ENCODE assay signal across 8 mouse cellular contexts in genomic region chr10:115385018-115386002, GRCm38 (mm10). TPM values are rescaled to one million over a fixed set of nuclear protein-coding genes. Genes with fewer than 3 reads are reported as not detected.
ATAC-seq and TF ChIP-seq lines count a peak whose summit lies in the region.

No protein-coding gene starts in this region.

- H3K36me3 ChIP-seq in C2C12 (ENCODE audit: control insufficient read depth, insufficient read depth), result peaks cover 32% of the 10 kb centered on the region
- H3K36me3 ChIP-seq in heart, embryonic 12.5 days, result peaks cover 14% of the 10 kb centered on the region
- 0 out of 2 replicates have a peak, but pooled peaks cover 2% of the 10 kb centered on the region for H3K36me3 ChIP-seq in kidney, embryonic 16.5 days (ENCODE audit: insufficient read depth, low read length)
- peaks cover 30% of the 10 kb centered on the region for H3K36me3 ChIP-seq in liver, embryonic 12.5 days
- peaks cover 28% of the 10 kb centered on the region for H3K36me3 ChIP-seq in myocyte (ENCODE audit: control insufficient read depth, insufficient read depth)
- peaks cover 11% of the 10 kb centered on the region for H3K36me3 ChIP-seq in stomach, embryonic 14.5 days (ENCODE audit: control insufficient read depth, insufficient read depth, low read length)

- no peaks in the 10 kb centered on the region for H3K27me3 ChIP-seq in C2C12 (ENCODE audit: control insufficient read depth, insufficient read depth, insufficient read length)
- H3K27me3 ChIP-seq in heart, embryonic 12.5 days (replicated peaks), result no peaks in the 10 kb centered on the region
- H3K27me3 ChIP-seq in kidney, embryonic 16.5 days (ENCODE audit: insufficient read depth, low read length), result no peaks in the 10 kb centered on the region
- H3K27me3 ChIP-seq in liver, embryonic 12.5 days (replicated peaks), result no peaks in the 10 kb centered on the region
- H3K27me3 ChIP-seq in myocyte (ENCODE audit: control insufficient read depth, insufficient read depth, insufficient read length), result no peaks in the 10 kb centered on the region
- no peaks in the 10 kb centered on the region for H3K27me3 ChIP-seq in stomach, embryonic 14.5 days (ENCODE audit: control insufficient read depth, insufficient read depth, low read length)

- H3K4me3 ChIP-seq in C2C12 (ENCODE audit: insufficient read depth, poor library complexity, severe bottlenecking), result peak overlapping the region; percentile 83
- H3K4me3 ChIP-seq in bone marrow macrophage, adult 2 months (ENCODE audit: insufficient read depth, low read length), result peak overlapping the region; percentile 88
- H3K4me3 ChIP-seq in heart, embryonic 12.5 days, result peak overlapping the region; percentile 95
- peak overlapping the region; percentile 96 for H3K4me3 ChIP-seq in kidney, embryonic 16.5 days (ENCODE audit: low read length)
- peak overlapping the region; percentile 99 for H3K4me3 ChIP-seq in liver, embryonic 12.5 days
- peak overlapping the region; percentile 95 for H3K4me3 ChIP-seq in myocyte
- H3K4me3 ChIP-seq in stomach, embryonic 14.5 days (ENCODE audit: low read depth, low read length), result peak overlapping the region; percentile 96

- under 1% methylated on average over 94 of the region's 101 CpGs for WGBS in heart, embryonic 12.5 days
- WGBS in kidney, embryonic 16.5 days, result under 1% methylated on average over 79 of the region's 101 CpGs
- WGBS in liver, embryonic 12.5 days (ENCODE audit: insufficient replicate concordance), result 2% methylated on average over 81 of the region's 101 CpGs
- WGBS in stomach, embryonic 14.5 days, result under 1% methylated on average over 89 of the region's 101 CpGs

- TF ChIP-seq CTCF in C2C12 (IDR thresholded peaks at IDR 0.05; ENCODE audit: control insufficient read depth, insufficient read depth, insufficient read length), result no peak
- no peak; the same call in 1 of the 2 replicates for TF ChIP-seq CTCF in bone marrow macrophage, adult 2 months (IDR thresholded peaks at IDR 0.05; ENCODE audit: low read depth, low read length)

- peak overlapping the region; percentile 93 for H3ac ChIP-seq in C2C12 (ENCODE audit: control insufficient read depth, insufficient read length, low read depth)
- H3ac ChIP-seq in myocyte (ENCODE audit: control insufficient read depth, insufficient read length), result peak overlapping the region; percentile 95

- H3K79me3 ChIP-seq in C2C12 (ENCODE audit: low read depth), result peaks cover 80% of the 10 kb centered on the region

- H3K79me2 ChIP-seq in C2C12 (ENCODE audit: control insufficient read depth, insufficient read depth) (peaks cover 95% of the 10 kb centered on the region), myocyte (ENCODE audit: control insufficient read depth, insufficient read depth) (peaks cover 91% of the 10 kb centered on the region)

- peak; percentile 75 for ATAC-seq in erythroblast, adult 5-6 weeks (replicated peaks; ENCODE audit: low FRiP score, poor library complexity, severe bottlenecking)
- peak; percentile 20 for ATAC-seq in heart, embryonic 12.5 days (ENCODE audit: insufficient number of reproducible peaks, low FRiP score)
- ATAC-seq in kidney, embryonic 16.5 days (ENCODE audit: low FRiP score, low TSS enrichment), result peak; percentile 13
- ATAC-seq in liver, embryonic 12.5 days, result peak; percentile 36
- ATAC-seq in stomach, embryonic 14.5 days (ENCODE audit: insufficient number of reproducible peaks, insufficient read depth, low FRiP score, low read depth), result peak; percentile 2

- peaks cover 18% of the 10 kb centered on the region for H3K4me1 ChIP-seq in bone marrow macrophage, adult 2 months (ENCODE audit: control insufficient read depth, insufficient read depth, low read length)
- peaks cover 28% of the 10 kb centered on the region for H3K4me1 ChIP-seq in heart, embryonic 12.5 days (replicated peaks)
- peaks cover 40% of the 10 kb centered on the region for H3K4me1 ChIP-seq in kidney, embryonic 16.5 days (ENCODE audit: insufficient read depth, low read length)
- H3K4me1 ChIP-seq in liver, embryonic 12.5 days, result peaks cover 57% of the 10 kb centered on the region
- peaks cover 24% of the 10 kb centered on the region for H3K4me1 ChIP-seq in stomach, embryonic 14.5 days (ENCODE audit: control insufficient read depth, insufficient read depth, low read length)

- 0 out of 2 replicates have a peak, but pooled peaks have one; percentile 57 for TF ChIP-seq POLR2A in bone marrow macrophage, adult 2 months (IDR thresholded peaks at IDR 0.05; ENCODE audit: borderline replicate concordance, low read depth, low read length)
- TF ChIP-seq POLR2A in myocyte (IDR thresholded peaks at IDR 0.05; ENCODE audit: insufficient read length, low read depth), result peak; percentile 47

- peak overlapping the region; percentile 75 for H3K4me2 ChIP-seq in heart, embryonic 12.5 days
- H3K4me2 ChIP-seq in kidney, embryonic 16.5 days (replicated peaks; ENCODE audit: low read depth, low read length), result peak overlapping the region; percentile 73
- H3K4me2 ChIP-seq in liver, embryonic 12.5 days, result peak overlapping the region; percentile 71
- H3K4me2 ChIP-seq in myocyte (ENCODE audit: low read depth), result peak overlapping the region; percentile 78
- H3K4me2 ChIP-seq in stomach, embryonic 14.5 days (replicated peaks; ENCODE audit: low read depth, low read length), result peak overlapping the region; percentile 85

- no peaks in the 10 kb centered on the region for H3K9me3 ChIP-seq in heart, embryonic 12.5 days (replicated peaks)
- H3K9me3 ChIP-seq in kidney, embryonic 16.5 days (ENCODE audit: low read length), result no peaks in the 10 kb centered on the region
- no peaks in the 10 kb centered on the region for H3K9me3 ChIP-seq in liver, embryonic 12.5 days (replicated peaks)
- no peaks in the 10 kb centered on the region for H3K9me3 ChIP-seq in stomach, embryonic 14.5 days (ENCODE audit: control insufficient read depth, low read depth, low read length)

- H3K27ac ChIP-seq in bone marrow macrophage, adult 2 months (ENCODE audit: insufficient read depth, low read depth, low read length), result peak overlapping the region; percentile 95
- peak overlapping the region; percentile 98 for H3K27ac ChIP-seq in heart, embryonic 12.5 days (ENCODE audit: poor library complexity, severe bottlenecking)
- peak overlapping the region; percentile 98 for H3K27ac ChIP-seq in kidney, embryonic 16.5 days (ENCODE audit: low read length)
- peak overlapping the region; percentile 99 for H3K27ac ChIP-seq in liver, embryonic 12.5 days
- H3K27ac ChIP-seq in stomach, embryonic 14.5 days (ENCODE audit: low read length), result peak overlapping the region; percentile 98

- peak overlapping the region; percentile 98 for H3K9ac ChIP-seq in heart, embryonic 12.5 days
- peak overlapping the region; percentile 95 for H3K9ac ChIP-seq in kidney, embryonic 16.5 days (replicated peaks; ENCODE audit: low read length)
- peak overlapping the region; percentile 98 for H3K9ac ChIP-seq in liver, embryonic 12.5 days
- H3K9ac ChIP-seq in stomach, embryonic 14.5 days (replicated peaks; ENCODE audit: low read depth, low read length), result peak overlapping the region; percentile 94

TF ChIP-seq in C2C12, 6 proteins besides CTCF, POLR2A, EP300 and RAD21:
- TF ChIP-seq MYOG (IDR thresholded peaks at IDR 0.05; ENCODE audit: control insufficient read depth, extremely low read depth, insufficient read length), result no peak

TF ChIP-seq in myocyte, 11 proteins besides CTCF, POLR2A, EP300 and RAD21:
- TF ChIP-seq POLR2AphosphoS2 (IDR thresholded peaks at IDR 0.05; ENCODE audit: insufficient read length, low read depth) (peak; percentile 41), MYOG (IDR thresholded peaks at IDR 0.05; ENCODE audit: control insufficient read depth in 1 of 3, insufficient read depth in 1 of 3, insufficient read length in 2 of 3, low read depth in 2 of 3) (no peak)
TF ChIP-seq in myocyte: peak in this region for 1.

RNA-seq across cellular contexts. Expression of gene Zfc3h1, which starts 0.6 kb away (rescaled TPM):
- polyA plus RNA-seq in C2C12 (2012; fragmentation: generic; extraction: Trizol) (5.9 TPM), myocyte (2012; fragmentation: generic; extraction: Trizol) (9.0 TPM)
- 91.6 and 110 TPM in 2 replicates for polyA plus RNA-seq in bone marrow macrophage, adult 2 months (2012; ENCODE audit: insufficient read depth, insufficient read length, missing spikeins)
- 64.4 and 69.7 TPM in 2 replicates for total RNA-seq in erythroblast, adult 5-6 weeks (2015; ENCODE audit: low replicate concordance)
- total RNA-seq in erythroblast, adult 5-6 weeks (2017; ENCODE audit: low replicate concordance), result 59.2 and 74.6 TPM in 2 replicates
- polyA plus RNA-seq in heart, embryonic 12.5 days (2016; fragmentation: Nextera tagmentation; extraction: Ambion mirVana), result 18.8 and 19.5 TPM in 2 replicates
- polyA plus RNA-seq in kidney, embryonic 16.5 days (2015; fragmentation: Nextera tagmentation; extraction: Ambion mirVana), result 17.0 and 20.8 TPM in 2 replicates
- 15.5 and 15.9 TPM in 2 replicates for polyA plus RNA-seq in liver, embryonic 12.5 days (2016; fragmentation: Nextera tagmentation; extraction: Ambion mirVana)
- polyA plus RNA-seq in stomach, embryonic 14.5 days (2014; fragmentation: Nextera tagmentation; extraction: Ambion mirVana), result 30.9 and 36.0 TPM in 2 replicates

RNA-seq across cellular contexts. Expression of gene Thap2, which starts 1.1 kb away (rescaled TPM):
- polyA plus RNA-seq in C2C12 (2012; fragmentation: generic; extraction: Trizol) (4.8 TPM), myocyte (2012; fragmentation: generic; extraction: Trizol) (5.8 TPM)
- polyA plus RNA-seq in bone marrow macrophage, adult 2 months (2012; ENCODE audit: insufficient read depth, insufficient read length, missing spikeins), result 7.8 and 8.3 TPM in 2 replicates
- total RNA-seq in erythroblast, adult 5-6 weeks (2015; ENCODE audit: low replicate concordance), result 2.3 and 3.5 TPM in 2 replicates
- 2.2 and 3.1 TPM in 2 replicates for total RNA-seq in erythroblast, adult 5-6 weeks (2017; ENCODE audit: low replicate concordance)
- polyA plus RNA-seq in heart, embryonic 12.5 days (2016; fragmentation: Nextera tagmentation; extraction: Ambion mirVana), result 16.2 and 18.2 TPM in 2 replicates
- 18.4 and 24.9 TPM in 2 replicates for polyA plus RNA-seq in kidney, embryonic 16.5 days (2015; fragmentation: Nextera tagmentation; extraction: Ambion mirVana)
- polyA plus RNA-seq in liver, embryonic 12.5 days (2016; fragmentation: Nextera tagmentation; extraction: Ambion mirVana), result 10.1 and 10.5 TPM in 2 replicates
- polyA plus RNA-seq in stomach, embryonic 14.5 days (2014; fragmentation: Nextera tagmentation; extraction: Ambion mirVana), result 23.4 and 25.2 TPM in 2 replicates

RNA-seq across cellular contexts. Expression of gene Tmem19, which starts 23.0 kb away (rescaled TPM):
- 16.6 TPM for polyA plus RNA-seq in C2C12 (2012; fragmentation: generic; extraction: Trizol)
- 35.2 and 41.0 TPM in 2 replicates for polyA plus RNA-seq in bone marrow macrophage, adult 2 months (2012; ENCODE audit: insufficient read depth, insufficient read length, missing spikeins)
- total RNA-seq in erythroblast, adult 5-6 weeks (2015; ENCODE audit: low replicate concordance), result 4.0 and 4.8 TPM in 2 replicates
- 2.5 and 7.5 TPM in 2 replicates for total RNA-seq in erythroblast, adult 5-6 weeks (2017; ENCODE audit: low replicate concordance)
- polyA plus RNA-seq in heart, embryonic 12.5 days (2016; fragmentation: Nextera tagmentation; extraction: Ambion mirVana), result 22.9 and 24.1 TPM in 2 replicates
- polyA plus RNA-seq in kidney, embryonic 16.5 days (2015; fragmentation: Nextera tagmentation; extraction: Ambion mirVana), result 43.3 and 44.3 TPM in 2 replicates
- polyA plus RNA-seq in liver, embryonic 12.5 days (2016; fragmentation: Nextera tagmentation; extraction: Ambion mirVana), result 15.0 and 16.7 TPM in 2 replicates
- polyA plus RNA-seq in myocyte (2012; fragmentation: generic; extraction: Trizol), result 18.0 TPM
- polyA plus RNA-seq in stomach, embryonic 14.5 days (2014; fragmentation: Nextera tagmentation; extraction: Ambion mirVana), result 32.4 and 40.3 TPM in 2 replicates

Comparison
In these comparisons a context has a peak if more than half of its experiments do, and no peak if none do; other contexts are left out.
1. Peak in every context shown above with its lines: ATAC-seq, H3K4me3 ChIP-seq and H3K27ac ChIP-seq.
2. ATAC-seq: peak in every context shown above with its lines; median percentile 75 in erythroblast, adult 5-6 weeks; 36 in liver, embryonic 12.5 days; 20 in heart, embryonic 12.5 days; 13 in kidney, embryonic 16.5 days; 2 in stomach, embryonic 14.5 days.